In the genomic region with DNA sequence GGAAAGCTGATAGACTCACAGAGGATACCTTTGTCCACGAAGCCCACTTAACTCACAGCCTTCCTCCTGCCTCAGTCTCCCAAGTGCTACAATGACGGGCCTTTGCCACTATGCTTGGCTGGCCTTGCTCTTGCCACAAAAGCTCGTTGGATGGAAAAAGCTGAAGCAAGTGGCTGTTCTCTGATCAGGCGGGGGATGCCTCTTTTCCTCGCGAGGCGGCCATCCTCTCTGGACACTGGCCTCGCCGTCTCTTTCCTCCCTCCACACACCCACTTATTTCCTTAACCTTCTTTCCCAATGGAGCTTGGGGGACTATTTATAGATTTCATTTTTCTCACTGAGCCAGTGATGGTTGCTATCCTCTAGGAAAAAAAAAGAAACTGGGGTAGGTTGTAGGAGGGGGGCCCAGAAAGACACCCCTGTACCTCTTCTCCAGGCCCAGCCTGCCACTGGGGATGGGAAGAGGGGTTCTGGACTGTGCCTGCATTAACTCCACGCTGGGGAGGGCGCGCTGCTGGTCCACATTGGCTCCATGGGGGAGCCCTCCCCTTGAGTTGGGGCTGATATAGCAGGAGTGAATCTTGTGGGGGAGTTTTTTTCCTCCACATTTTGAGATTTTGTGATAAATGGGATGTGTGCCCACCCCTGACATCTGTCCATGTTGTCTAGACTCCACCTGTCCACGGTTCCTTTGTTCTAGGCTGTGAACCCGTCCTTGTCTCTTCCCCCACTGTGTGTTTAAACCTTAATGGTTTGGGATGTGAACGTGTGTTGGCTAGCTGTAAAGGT, we compare ENCODE assay signal across 8 mouse cellular contexts. TPM values are rescaled to one million over a fixed set of nuclear protein-coding genes. Genes with fewer than 3 reads are reported as not detected.
DNase-seq lines count a peak whose midpoint lies in the region; ATAC-seq and TF ChIP-seq lines count a peak whose summit lies in the region.

No protein-coding gene starts in this region.

- no peaks in the 10 kb centered on the region for H3K27me3 ChIP-seq in heart, embryonic 11.5 days (ENCODE audit: control insufficient read depth, insufficient read depth, low read length)
- no peaks in the 10 kb centered on the region for H3K27me3 ChIP-seq in ES-Bruce4 (ENCODE audit: control insufficient read depth, insufficient read depth, low read length, poor library complexity, severe bottlenecking)
- no peaks in the 10 kb centered on the region for H3K27me3 ChIP-seq in forebrain, embryonic 16.5 days (replicated peaks; ENCODE audit: control insufficient read depth, insufficient read depth, low read length)
- no peaks in the 10 kb centered on the region for H3K27me3 ChIP-seq in liver, embryonic 15.5 days

- no peak overlapping the region for H3K4me3 ChIP-seq in heart, embryonic 11.5 days (ENCODE audit: low read depth, low read length)
- no peak overlapping the region for H3K4me3 ChIP-seq in ES-Bruce4 (ENCODE audit: low read depth, low read length)
- H3K4me3 ChIP-seq in forebrain, embryonic 16.5 days (replicated peaks; ENCODE audit: low read length): no peak overlapping the region
- H3K4me3 ChIP-seq in liver, embryonic 15.5 days (replicated peaks): no peak overlapping the region

- no peak overlapping the region for H3K9ac ChIP-seq in heart, embryonic 11.5 days (ENCODE audit: low read depth, low read length)
- no peak overlapping the region for H3K9ac ChIP-seq in ES-Bruce4 (ENCODE audit: low read depth, poor library complexity, severe bottlenecking)
- H3K9ac ChIP-seq in forebrain, embryonic 16.5 days (replicated peaks; ENCODE audit: low read depth, low read length): 0 out of 2 replicates have a peak overlapping the region, but pooled peaks have one; percentile 26
- no peak overlapping the region for H3K9ac ChIP-seq in liver, embryonic 15.5 days

- no peak for DNase-seq in heart, adult 8-10 months (ENCODE audit: low spot score)
- no peak for DNase-seq in adrenal gland, adult 8-10 months
- DNase-seq in adrenal gland, postnatal 4 days (ENCODE audit: low spot score in 2 of 2): no peak

- WGBS in heart, embryonic 11.5 days (ENCODE audit: insufficient replicate concordance): 57% methylated on average over 15 of the region's 15 CpGs
- 46% methylated on average over 15 of the region's 15 CpGs for WGBS in forebrain, embryonic 16.5 days
- WGBS in liver, embryonic 15.5 days (ENCODE audit: insufficient replicate concordance): 70% methylated on average over 15 of the region's 15 CpGs

- no peak for TF ChIP-seq EP300 in ES-Bruce4 (IDR thresholded peaks at IDR 0.05; ENCODE audit: insufficient read depth, low read depth, low read length)

- H3K4me1 ChIP-seq in heart, embryonic 11.5 days (ENCODE audit: control insufficient read depth, insufficient read depth, low read length): peaks cover 93% of the 10 kb centered on the region
- peaks cover 9% of the 10 kb centered on the region for H3K4me1 ChIP-seq in ES-Bruce4 (ENCODE audit: control insufficient read depth, insufficient read depth, low read length)
- H3K4me1 ChIP-seq in forebrain, embryonic 16.5 days (replicated peaks; ENCODE audit: control insufficient read depth, insufficient read depth, low read length): peaks cover 67% of the 10 kb centered on the region
- H3K4me1 ChIP-seq in liver, embryonic 15.5 days (replicated peaks): peaks cover 97% of the 10 kb centered on the region

- no peak for TF ChIP-seq CTCF in ES-Bruce4 (IDR thresholded peaks at IDR 0.05; ENCODE audit: low read depth, low read length)

- H3K9me3 ChIP-seq in heart, embryonic 11.5 days (replicated peaks; ENCODE audit: control insufficient read depth, low read length): no peaks in the 10 kb centered on the region
- H3K9me3 ChIP-seq in ES-Bruce4 (replicated peaks; ENCODE audit: control insufficient read depth, insufficient read depth, low read length, poor library complexity, severe bottlenecking): no peaks in the 10 kb centered on the region
- H3K9me3 ChIP-seq in forebrain, embryonic 16.5 days (ENCODE audit: control insufficient read depth, low read length): no peaks in the 10 kb centered on the region
- H3K9me3 ChIP-seq in liver, embryonic 15.5 days (replicated peaks): no peaks in the 10 kb centered on the region

- H3K27ac ChIP-seq in heart, embryonic 11.5 days (ENCODE audit: low read depth, low read length): peak overlapping the region; percentile 32
- H3K27ac ChIP-seq in ES-Bruce4 (ENCODE audit: insufficient read depth, low read length): 0 out of 2 replicates have a peak overlapping the region, but pooled peaks have one; percentile 10
- peak overlapping the region; percentile 88 for H3K27ac ChIP-seq in forebrain, embryonic 16.5 days (ENCODE audit: low read length)
- peak overlapping the region; percentile 85; the same call in 1 of the 2 replicates for H3K27ac ChIP-seq in liver, embryonic 15.5 days (replicated peaks)

- H3K4me2 ChIP-seq in heart, embryonic 11.5 days: no peak overlapping the region
- peak overlapping the region; percentile 16; the same call in 1 of the 2 replicates for H3K4me2 ChIP-seq in forebrain, embryonic 16.5 days (ENCODE audit: low read length)
- no peak overlapping the region for H3K4me2 ChIP-seq in liver, embryonic 15.5 days

- peaks cover 44% of the 10 kb centered on the region for H3K36me3 ChIP-seq in heart, embryonic 11.5 days (ENCODE audit: control insufficient read depth, insufficient read depth, low read length)
- H3K36me3 ChIP-seq in ES-Bruce4 (ENCODE audit: control insufficient read depth, insufficient read depth, low read length, poor library complexity, severe bottlenecking): peaks cover 39% of the 10 kb centered on the region
- peaks cover 37% of the 10 kb centered on the region for H3K36me3 ChIP-seq in forebrain, embryonic 16.5 days (ENCODE audit: control insufficient read depth, insufficient read depth)
- peaks cover 53% of the 10 kb centered on the region for H3K36me3 ChIP-seq in liver, embryonic 15.5 days (replicated peaks)

- TF ChIP-seq POLR2A in ES-Bruce4 (IDR thresholded peaks at IDR 0.05; ENCODE audit: insufficient read depth, low read length): no peak

- ATAC-seq in heart, embryonic 11.5 days (replicated peaks; ENCODE audit: insufficient number of reproducible peaks, low FRiP score, low TSS enrichment): no peak
- no peak for ATAC-seq in forebrain, embryonic 16.5 days
- no peak for ATAC-seq in liver, embryonic 15.5 days (ENCODE audit: insufficient read depth)
- ATAC-seq in inflammation-experienced regulatory T-cells, adult 6 months: no peak

RNA-seq across cellular contexts. Expression of gene Cirbp, which starts 8.4 kb away (rescaled TPM):
- polyA plus RNA-seq in heart, embryonic 11.5 days (2014; fragmentation: Nextera tagmentation; extraction: Ambion mirVana): 49.1 and 52.7 TPM in 2 replicates
- total RNA-seq in heart, adult 8-10 months (2022): 10 to 100 TPM; 34.7 to 69.7 (median 51.6) TPM
- polyA plus RNA-seq in ES-Bruce4 (2011; ENCODE audit: insufficient read depth, insufficient read length, low read depth, missing spikeins): 51.9 and 58.2 TPM in 2 replicates
- 318 and 335 TPM in 2 replicates for polyA plus RNA-seq in forebrain, embryonic 16.5 days (2015; fragmentation: Nextera tagmentation; extraction: Ambion mirVana)
- 13.1 and 17.0 TPM in 2 replicates for polyA plus RNA-seq in liver, embryonic 15.5 days (2015; fragmentation: Nextera tagmentation; extraction: Ambion mirVana)
- total RNA-seq in adrenal gland, adult 8-10 months (2022): 100 to 1,000 TPM in 3 of 4 experiments, 10 to 100 TPM in 1; 44.2 to 234 (median 162) TPM
- polyA plus RNA-seq in inflammation-experienced regulatory T-cells, adult 6 months (2017; shearing (Covaris generic)): 100 to 1,000 TPM in 2 of 3 experiments, 10 to 100 TPM in 1; 84.2 to 255 (median 213) TPM
- 100 to 1,000 TPM; 296 to 322 TPM for total RNA-seq in adrenal gland, postnatal 4 days (2021)

RNA-seq across cellular contexts. Expression of gene Midn, which starts 9.3 kb away (rescaled TPM):
- 29.5 and 31.9 TPM in 2 replicates for polyA plus RNA-seq in heart, embryonic 11.5 days (2014; fragmentation: Nextera tagmentation; extraction: Ambion mirVana)
- total RNA-seq in heart, adult 8-10 months (2022): 100 to 1,000 TPM in 1 of 4 experiments, 10 to 100 TPM in 3; 83.9 to 111 (median 91.0) TPM
- polyA plus RNA-seq in ES-Bruce4 (2011; ENCODE audit: insufficient read depth, insufficient read length, low read depth, missing spikeins): 67.4 and 73.2 TPM in 2 replicates
- 26.5 and 30.9 TPM in 2 replicates for polyA plus RNA-seq in forebrain, embryonic 16.5 days (2015; fragmentation: Nextera tagmentation; extraction: Ambion mirVana)
- 2.9 and 3.1 TPM in 2 replicates for polyA plus RNA-seq in liver, embryonic 15.5 days (2015; fragmentation: Nextera tagmentation; extraction: Ambion mirVana)
- total RNA-seq in adrenal gland, adult 8-10 months (2022): 100 to 1,000 TPM in 1 of 4 experiments, 10 to 100 TPM in 3; 56.4 to 145 (median 90.1) TPM
- polyA plus RNA-seq in inflammation-experienced regulatory T-cells, adult 6 months (2017; shearing (Covaris generic)): 1 to 10 TPM; 7.3 to 9.3 (median 7.5) TPM
- total RNA-seq in adrenal gland, postnatal 4 days (2021): 100 to 1,000 TPM; 113 to 124 TPM

RNA-seq across cellular contexts. Expression of gene 1600002K03Rik, which starts 15.4 kb away (rescaled TPM):
- polyA plus RNA-seq in heart, embryonic 11.5 days (2014; fragmentation: Nextera tagmentation; extraction: Ambion mirVana): 9.6 and 12.4 TPM in 2 replicates
- 1 to 10 TPM; 4.9 to 7.7 (median 5.9) TPM for total RNA-seq in heart, adult 8-10 months (2022)
- 7.6 and 7.7 TPM in 2 replicates for polyA plus RNA-seq in ES-Bruce4 (2011; ENCODE audit: insufficient read depth, insufficient read length, low read depth, missing spikeins)
- 8.5 and 10.6 TPM in 2 replicates for polyA plus RNA-seq in forebrain, embryonic 16.5 days (2015; fragmentation: Nextera tagmentation; extraction: Ambion mirVana)
- polyA plus RNA-seq in liver, embryonic 15.5 days (2015; fragmentation: Nextera tagmentation; extraction: Ambion mirVana): 8.9 and 10.1 TPM in 2 replicates
- total RNA-seq in adrenal gland, adult 8-10 months (2022): 10 to 100 TPM; 18.1 to 22.1 (median 21.7) TPM
- 10 to 100 TPM; 17.9 to 28.4 (median 20.5) TPM for polyA plus RNA-seq in inflammation-experienced regulatory T-cells, adult 6 months (2017; shearing (Covaris generic))
- 1 to 10 TPM; 7.5 to 8.8 TPM for total RNA-seq in adrenal gland, postnatal 4 days (2021)

RNA-seq across cellular contexts. Expression of gene Cbarp, which starts 16.7 kb away (rescaled TPM):
- 2.5 and 2.7 TPM in 2 replicates for polyA plus RNA-seq in heart, embryonic 11.5 days (2014; fragmentation: Nextera tagmentation; extraction: Ambion mirVana)
- total RNA-seq in heart, adult 8-10 months (2022): 1 to 10 TPM; 3.8 to 6.1 (median 4.6) TPM
- 29.8 and 33.4 TPM in 2 replicates for polyA plus RNA-seq in ES-Bruce4 (2011; ENCODE audit: insufficient read depth, insufficient read length, low read depth, missing spikeins)
- 33.0 and 44.5 TPM in 2 replicates for polyA plus RNA-seq in forebrain, embryonic 16.5 days (2015; fragmentation: Nextera tagmentation; extraction: Ambion mirVana)
- polyA plus RNA-seq in liver, embryonic 15.5 days (2015; fragmentation: Nextera tagmentation; extraction: Ambion mirVana): 0.35 and 0.51 TPM in 2 replicates
- 10 to 100 TPM; 58.4 to 92.4 (median 81.9) TPM for total RNA-seq in adrenal gland, adult 8-10 months (2022)
- 1 to 10 TPM in 2 of 3 experiments, under 1 TPM in 1; 0.60 to 2.3 (median 1.3) TPM for polyA plus RNA-seq in inflammation-experienced regulatory T-cells, adult 6 months (2017; shearing (Covaris generic))
- total RNA-seq in adrenal gland, postnatal 4 days (2021): 10 to 100 TPM; 49.1 to 72.7 TPM

RNA-seq across cellular contexts. Expression of gene Atp5d, which starts 18.9 kb away (rescaled TPM):
- polyA plus RNA-seq in heart, embryonic 11.5 days (2014; fragmentation: Nextera tagmentation; extraction: Ambion mirVana): 772 and 785 TPM in 2 replicates
- 1,000 to 10,000 TPM; 1,050 to 1,135 (median 1,101) TPM for total RNA-seq in heart, adult 8-10 months (2022)
- 242 and 255 TPM in 2 replicates for polyA plus RNA-seq in ES-Bruce4 (2011; ENCODE audit: insufficient read depth, insufficient read length, low read depth, missing spikeins)
- polyA plus RNA-seq in forebrain, embryonic 16.5 days (2015; fragmentation: Nextera tagmentation; extraction: Ambion mirVana): 404 and 433 TPM in 2 replicates
- 291 and 300 TPM in 2 replicates for polyA plus RNA-seq in liver, embryonic 15.5 days (2015; fragmentation: Nextera tagmentation; extraction: Ambion mirVana)
- 100 to 1,000 TPM; 380 to 452 (median 425) TPM for total RNA-seq in adrenal gland, adult 8-10 months (2022)
- polyA plus RNA-seq in inflammation-experienced regulatory T-cells, adult 6 months (2017; shearing (Covaris generic)): 100 to 1,000 TPM; 297 to 357 (median 299) TPM
- total RNA-seq in adrenal gland, postnatal 4 days (2021): 100 to 1,000 TPM; 401 to 425 TPM

Comparison
In these comparisons a context has a peak if more than half of its experiments do, and no peak if none do; other contexts are left out.
1. H3K27ac ChIP-seq: peak in every context shown above with its lines; median percentile 88 in forebrain, embryonic 16.5 days; 85 in liver, embryonic 15.5 days; 32 in heart, embryonic 11.5 days; 10 in ES-Bruce4.